Mouse (Mus musculus): Measurements from ENCODE around the gene Ppp1r12a.
A peak's percentile ranks its signal among the peaks of the same experiment; 100 is the strongest.
"Not testable (repeated sequence)": the region's sequence is repeated elsewhere in the genome, so short reads cannot be mapped to it uniquely, and the experiment has no call there.

Ppp1r12a gene

DNA sequence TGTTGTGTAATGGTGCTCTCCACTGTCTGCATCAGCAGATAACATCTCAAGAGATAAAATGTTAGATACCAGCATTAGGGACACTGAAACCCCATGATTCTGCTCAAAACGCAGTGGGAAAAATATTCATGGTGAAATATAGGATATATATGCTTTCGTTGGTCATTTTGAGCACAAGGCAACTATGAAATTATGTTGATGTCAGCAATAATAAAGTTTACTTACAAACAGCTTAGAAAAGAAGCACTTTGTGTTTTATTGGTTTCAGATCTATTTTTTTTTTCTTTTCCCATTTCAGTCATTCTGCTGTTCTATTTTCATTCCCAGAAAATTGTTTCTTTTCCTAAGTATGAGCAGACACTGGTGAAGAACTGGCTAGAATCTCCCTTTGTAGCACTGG, 34.1 kb downstream of the Ppp1r12a start:
- DNase-seq (ENCODE audit: inconsistent age in 2 of 2, low spot score in 1 of 2) = no peak

GRCm38 (mm10) chr10:108197498-108197897, 35.5 kb downstream of the Ppp1r12a start:
- no peak for DNase-seq (ENCODE audit: inconsistent age in 2 of 2, low spot score in 1 of 2)

DNA sequence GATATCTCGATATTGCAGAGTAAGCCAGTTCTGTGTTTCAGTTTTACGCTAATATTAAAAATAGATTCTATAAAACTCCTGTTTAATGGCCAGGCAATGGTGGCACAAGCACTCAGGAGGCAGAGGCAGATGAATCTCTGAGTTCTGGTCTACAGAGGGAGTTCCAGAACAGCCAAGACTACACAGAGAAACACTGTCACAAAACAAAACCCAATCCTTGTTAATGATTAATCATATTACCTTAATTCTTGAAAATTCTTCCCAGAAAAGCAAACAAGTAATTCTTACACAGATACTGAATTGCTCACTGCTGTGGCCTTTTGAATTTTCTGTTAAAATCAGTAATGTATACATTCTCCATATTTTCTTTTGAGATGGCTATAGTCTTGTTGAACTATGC, 37.0 kb downstream of the Ppp1r12a start:
- DNase-seq (ENCODE audit: inconsistent age in 2 of 2, low spot score in 1 of 2) = no peak

DNA sequence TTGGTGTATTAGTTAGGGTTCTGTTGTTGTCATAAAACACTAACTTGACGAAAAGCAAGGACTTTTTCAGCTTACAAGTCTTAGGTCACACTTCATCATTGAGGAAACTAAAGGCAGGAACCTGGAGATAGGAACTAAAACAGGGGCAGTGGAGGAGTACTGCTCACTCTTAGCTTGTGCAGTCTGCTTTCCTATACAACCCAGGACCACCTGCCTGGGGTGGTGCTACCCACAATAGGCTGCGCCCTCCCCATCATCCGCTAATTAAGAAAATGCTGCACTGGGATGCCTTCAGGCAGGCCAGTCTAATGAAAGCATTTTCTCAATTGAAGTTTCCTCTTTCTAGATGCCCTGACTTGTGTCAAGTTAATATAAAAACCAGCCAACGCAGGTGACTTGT, 40.1 kb downstream of the Ppp1r12a start:
- no peak for DNase-seq (ENCODE audit: inconsistent age in 2 of 2, low spot score in 1 of 2)

GRCm38 (mm10) chr10:108203440-108203839, 41.4 kb downstream of the Ppp1r12a start:
- DNase-seq (ENCODE audit: inconsistent age in 2 of 2, low spot score in 1 of 2) = no peak

GRCm38 (mm10) chr10:108209396-108209795, 47.4 kb downstream of the Ppp1r12a start:
- DNase-seq (ENCODE audit: inconsistent age in 2 of 2, low spot score in 1 of 2) = peak in 1 of 2 experiments; percentile 48

DNA sequence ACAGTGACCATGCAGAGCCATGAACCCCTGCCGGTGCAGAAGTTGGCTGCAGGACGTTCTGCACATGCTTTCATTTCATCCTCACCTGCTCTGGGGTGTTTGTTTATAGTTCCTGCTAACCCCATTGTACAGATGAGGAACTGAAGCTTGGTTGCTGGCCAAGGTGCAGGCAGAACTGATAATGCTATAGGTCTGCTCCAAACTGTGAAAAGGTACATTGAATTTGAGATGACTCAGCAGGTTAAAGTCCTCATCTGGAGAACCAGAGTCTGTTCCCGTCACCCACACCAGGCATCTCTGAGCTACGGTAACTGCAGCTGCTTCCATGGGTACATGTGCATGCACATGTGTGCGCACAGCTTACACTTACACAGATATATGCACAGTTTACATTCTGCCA, 62.4 kb downstream of the Ppp1r12a start:
- no peak for DNase-seq (ENCODE audit: inconsistent age in 2 of 2, low spot score in 1 of 2)

DNA sequence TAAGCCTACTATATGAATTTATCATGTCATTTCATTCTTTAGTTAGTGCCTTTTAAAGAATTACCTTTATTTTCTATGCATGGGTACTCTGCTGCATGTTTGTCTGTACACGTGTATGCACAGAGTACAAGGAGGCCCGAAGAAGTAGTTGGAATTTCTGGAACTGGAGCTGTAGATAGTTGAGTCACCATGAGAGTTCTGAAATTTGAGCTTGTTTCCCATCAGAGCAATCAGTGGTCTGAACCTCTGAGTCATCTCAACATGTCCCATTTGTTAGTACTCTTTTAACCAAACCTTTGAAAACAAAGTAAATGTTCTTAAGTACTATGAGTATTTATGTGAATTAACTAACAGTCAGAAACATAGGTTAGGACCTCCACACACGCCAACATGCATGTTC, 75.1 kb downstream of the Ppp1r12a start:
- peak in 1 of 2 experiments; percentile 26 for DNase-seq (ENCODE audit: inconsistent age in 2 of 2, low spot score in 1 of 2)

- DNase-seq (ENCODE audit: inconsistent age in 2 of 2, low spot score in 1 of 2) = no peak
Observed at GRCm38 (mm10) chr10:108239061-108239460, 77.1 kb downstream of the Ppp1r12a start.

- no peak for DNase-seq (ENCODE audit: inconsistent age in 2 of 2, low spot score in 1 of 2)
Observed at GRCm38 (mm10) chr10:108250710-108251109, 88.7 kb downstream of the Ppp1r12a start.

- no peak for DNase-seq (ENCODE audit: inconsistent age in 2 of 2, low spot score in 1 of 2)
Observed at GRCm38 (mm10) chr10:108251181-108251580, 89.2 kb downstream of the Ppp1r12a start.

DNA sequence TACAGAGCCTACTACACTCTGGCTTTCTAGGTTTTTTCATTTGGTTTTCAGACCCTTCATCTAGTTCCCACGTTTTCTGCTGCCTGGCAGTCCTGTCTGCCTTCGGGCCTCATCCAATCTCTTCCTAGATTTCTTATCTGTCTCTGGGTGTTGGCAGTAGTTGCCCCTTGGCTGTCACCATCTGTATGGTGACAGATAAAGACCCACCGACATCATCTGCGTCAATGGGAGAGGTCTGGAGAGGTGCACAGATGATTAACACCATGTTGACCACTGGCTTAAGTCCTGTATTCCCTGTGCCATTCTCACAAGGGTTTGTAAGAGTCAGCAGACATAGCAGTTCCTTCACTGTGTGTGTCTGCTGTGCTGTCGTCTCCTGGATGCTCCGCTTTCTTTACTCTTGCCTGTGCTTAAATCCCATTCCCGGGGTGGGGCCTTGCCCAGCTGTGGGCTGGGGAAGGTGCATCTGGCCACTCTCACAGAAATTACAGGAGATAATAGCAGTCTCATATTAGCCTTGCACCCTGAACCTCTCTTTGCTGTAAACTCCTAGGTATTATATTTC, 93.9 kb downstream of the Ppp1r12a start:
- DNase-seq (ENCODE audit: inconsistent age in 2 of 2, low spot score in 1 of 2) = no peak

- DNase-seq (ENCODE audit: inconsistent age in 2 of 2, low spot score in 1 of 2) = no peak
Observed at GRCm38 (mm10) chr10:108260931-108261330, 98.9 kb downstream of the Ppp1r12a start.

DNA sequence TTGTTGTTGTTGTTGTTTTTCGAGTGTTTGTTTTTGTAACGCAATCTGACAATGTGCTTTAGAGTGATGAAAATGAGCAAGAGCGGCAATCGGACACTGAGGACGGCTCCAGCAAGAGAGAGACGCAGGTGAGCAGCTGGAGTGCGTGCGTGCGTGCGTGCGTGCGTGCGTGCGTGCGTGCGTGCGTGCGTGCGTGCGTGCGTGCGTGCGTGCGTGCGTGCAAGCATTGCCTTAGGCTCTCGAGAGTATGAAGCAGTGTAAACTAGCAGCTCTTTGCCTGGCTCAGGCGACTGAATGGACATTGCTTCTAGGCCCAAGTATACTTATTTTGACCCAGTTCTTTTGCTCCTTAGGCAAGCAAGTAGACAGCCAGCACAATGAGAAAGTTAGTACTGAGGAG, 102.6 kb downstream of the Ppp1r12a start:
- no peak for DNase-seq (ENCODE audit: inconsistent age in 2 of 2, low spot score in 1 of 2)

- DNase-seq (ENCODE audit: inconsistent age in 2 of 2, low spot score in 1 of 2) = no peak
Observed at GRCm38 (mm10) chr10:108271201-108271600, 109.2 kb downstream of the Ppp1r12a start.

- DNase-seq (ENCODE audit: inconsistent age in 2 of 2, low spot score in 1 of 2) = no peak
Observed at GRCm38 (mm10) chr10:108276678-108277077, 114.7 kb downstream of the Ppp1r12a start.

GRCm38 (mm10) chr10:108277198-108277597, 115.2 kb downstream of the Ppp1r12a start:
- no peak for DNase-seq (ENCODE audit: inconsistent age in 2 of 2, low spot score in 1 of 2)

DNA sequence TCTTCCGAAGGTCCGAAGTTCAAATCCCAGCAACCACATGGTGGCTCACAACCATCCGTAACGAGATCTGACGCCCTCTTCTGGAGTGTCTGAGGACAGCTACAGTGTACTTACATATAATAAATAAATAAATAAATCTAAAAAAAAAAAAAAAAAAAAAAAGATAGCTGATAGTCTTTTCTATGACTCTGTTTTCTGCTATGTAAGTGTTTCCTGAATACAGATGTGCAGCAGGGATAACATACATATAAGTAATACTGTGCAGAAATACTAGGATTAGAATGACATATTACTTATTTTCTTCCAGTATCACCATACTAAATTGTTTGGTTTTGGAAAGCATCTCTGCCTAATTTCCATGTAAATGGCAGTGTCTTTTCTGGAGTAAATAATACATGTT, 119.1 kb downstream of the Ppp1r12a start:
- DNase-seq (ENCODE audit: inconsistent age in 2 of 2, low spot score in 1 of 2) = not testable (repeated sequence)

DNA sequence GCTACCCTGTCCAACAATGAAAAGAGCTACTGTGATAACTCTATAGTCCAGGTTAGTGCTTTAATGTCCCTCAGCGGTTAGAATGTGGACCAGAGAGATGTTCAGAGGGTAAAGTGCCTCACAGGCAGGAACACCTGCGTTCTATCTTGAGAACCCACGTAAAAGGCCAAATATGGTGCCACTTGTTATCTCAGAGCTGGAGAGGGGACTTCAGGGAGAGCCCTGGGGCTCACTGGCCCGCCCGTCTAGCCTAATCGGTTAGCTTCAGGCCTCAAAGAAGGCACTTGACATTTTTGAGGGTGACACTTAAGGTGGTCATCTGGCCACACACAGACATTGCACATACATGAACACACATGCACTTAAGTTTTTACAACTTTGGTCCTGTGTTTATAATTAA, 120.4 kb downstream of the Ppp1r12a start:
- no peak for DNase-seq (ENCODE audit: inconsistent age in 2 of 2, low spot score in 1 of 2)

GRCm38 (mm10) chr10:108283418-108283817, 121.4 kb downstream of the Ppp1r12a start:
- no peak for DNase-seq (ENCODE audit: inconsistent age in 2 of 2, low spot score in 1 of 2)

GRCm38 (mm10) chr10:108283837-108284236, 121.8 kb downstream of the Ppp1r12a start:
- DNase-seq (ENCODE audit: inconsistent age in 2 of 2, low spot score in 1 of 2) = no peak

GRCm38 (mm10) chr10:108284445-108284844, 122.5 kb downstream of the Ppp1r12a start:
- no peak for DNase-seq (ENCODE audit: inconsistent age in 2 of 2, low spot score in 1 of 2)

DNA sequence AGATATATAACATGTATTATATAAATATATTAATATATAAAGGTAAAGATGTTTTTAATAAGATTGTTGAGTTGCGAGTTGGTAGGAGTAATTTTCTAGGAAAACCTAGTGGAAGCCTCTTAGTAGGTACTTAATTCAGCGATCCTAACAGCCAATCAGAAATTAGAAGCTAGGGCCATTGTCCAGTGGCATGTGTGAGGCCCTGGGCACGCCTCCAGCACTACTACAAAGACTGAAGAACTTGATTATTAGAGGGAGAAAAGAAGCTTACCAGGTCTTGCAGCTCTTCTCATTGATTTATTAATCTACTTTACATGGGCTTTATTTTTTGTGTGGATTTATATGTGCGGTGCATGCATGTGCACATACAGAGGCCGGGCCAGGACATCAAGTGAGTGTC, 123.0 kb downstream of the Ppp1r12a start:
- DNase-seq (ENCODE audit: inconsistent age in 2 of 2, low spot score in 1 of 2) = no peak
